In the genomic region with DNA sequence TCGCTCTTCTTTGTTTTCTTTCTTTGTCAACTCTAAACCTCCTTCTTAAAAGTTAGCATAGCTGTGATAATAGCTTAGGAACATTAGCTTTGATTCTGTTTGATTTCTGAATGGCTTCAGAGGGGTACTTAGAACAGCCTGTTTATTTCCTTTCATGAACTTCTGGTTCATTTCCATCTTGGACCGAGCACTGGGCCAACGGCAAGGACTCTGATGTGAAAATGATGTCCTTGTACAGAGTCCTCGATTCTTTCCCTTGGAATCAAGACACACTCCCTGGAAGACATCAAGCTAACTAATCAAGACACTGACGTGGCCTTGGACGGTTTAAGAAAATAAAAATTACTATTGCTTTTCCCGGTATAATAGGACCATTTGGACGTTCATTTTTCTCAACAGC, we compare ENCODE assay signal across 27 mouse cellular contexts. TPM values are rescaled to one million over a fixed set of nuclear protein-coding genes. Genes with fewer than 3 reads are reported as not detected.
A peak's percentile ranks its signal among the peaks of the same experiment; 100 is the strongest.
DNase-seq lines count a peak whose midpoint lies in the region; ATAC-seq and TF ChIP-seq lines count a peak whose summit lies in the region.
"Had no signal": no experiment of that assay in that cellular context is flagged by ENCODE, and none has a peak within 500 bp of the region (broad histone marks: within the 10 kb centered on the region; RNA-seq: fewer than 3 reads in every experiment).

No protein-coding gene starts in this region.

- TF ChIP-seq CTCF in lung, adult 2 months (IDR thresholded peaks at IDR 0.05; ENCODE audit: insufficient read depth, low read length): no peak

- H3K27me3 ChIP-seq in hindbrain, embryonic 12.5 days: no peaks in the 10 kb centered on the region
- H3K27me3 ChIP-seq: forebrain, embryonic 13.5 days; hindbrain, embryonic 13.5 days; limb, embryonic 12.5 days; liver, embryonic 15.5 days; lung, embryonic 15.5 days; midbrain, embryonic 13.5 days had no signal

- no peak for TF ChIP-seq POLR2A in lung, adult 2 months (IDR thresholded peaks at IDR 0.05; ENCODE audit: borderline replicate concordance, extremely low read depth, low read depth, low read length)

- H3K36me3 ChIP-seq in hindbrain, embryonic 12.5 days: no peaks in the 10 kb centered on the region
- H3K36me3 ChIP-seq: limb, embryonic 12.5 days; liver, embryonic 15.5 days; lung, embryonic 15.5 days had no signal

- ATAC-seq in hindbrain, embryonic 12.5 days (ENCODE audit: low FRiP score): no peak
- ATAC-seq: CD4-positive, CD25-positive, alpha-beta regulatory T cell, adult 4 months; forebrain, embryonic 13.5 days; intestine, embryonic 16.5 days; midbrain, embryonic 13.5 days had no signal

- no peaks in the 10 kb centered on the region for H3K4me1 ChIP-seq in lung, adult 2 months (ENCODE audit: control insufficient read depth, insufficient read depth, low read length)
- peaks cover 6% of the 10 kb centered on the region for H3K4me1 ChIP-seq in hindbrain, embryonic 12.5 days
- H3K4me1 ChIP-seq: liver, embryonic 15.5 days had no signal

- DNase-seq in heart, adult 11 months: peak; percentile 93
- no peak for DNase-seq in heart, postnatal 4 days
- peak; percentile 5 for DNase-seq in lung, postnatal 25 days (ENCODE audit: low spot score)
- no peak for DNase-seq in lung, adult 2 months
- peak; percentile 6 to 28 for DNase-seq in heart, postnatal 14 days
- DNase-seq in skeletal muscle tissue, adult 2 months (ENCODE audit: low read depth, low spot score): peak; percentile 46
- DNase-seq: adrenal gland, postnatal 14 days; cerebellum, adult 11 months; cerebellum, adult 9-10 months; cerebellum, postnatal 36 days; kidney, adult 8-10 months; kidney, postnatal 14 days; thymus, postnatal 4 days had no signal

- intact Hi-C loops in heart, postnatal 14 days (cut with DNase I): no loop called here

- WGBS in lung, adult 2 months: 74% methylated on average over 8 of the region's 8 CpGs
- WGBS in hindbrain, embryonic 12.5 days: 91% methylated on average over 8 of the region's 8 CpGs

- no peak overlapping the region for H3K27ac ChIP-seq in hindbrain, embryonic 12.5 days
- H3K27ac ChIP-seq: forebrain, embryonic 13.5 days; hindbrain, embryonic 13.5 days; left cerebral cortex, adult 2 months; limb, embryonic 12.5 days; liver, embryonic 15.5 days; lung, embryonic 15.5 days; macrophage; midbrain, embryonic 13.5 days; stomach, postnatal 0 days had no signal

- no peak overlapping the region for H3K4me3 ChIP-seq in lung, adult 2 months (replicated peaks; ENCODE audit: extremely low read depth, low read depth, low read length)
- no peak overlapping the region for H3K4me3 ChIP-seq in hindbrain, embryonic 12.5 days
- H3K4me3 ChIP-seq: forebrain, embryonic 13.5 days; hindbrain, embryonic 13.5 days; left cerebral cortex, adult 2 months; limb, embryonic 12.5 days; liver, embryonic 15.5 days; lung, embryonic 15.5 days; midbrain, embryonic 13.5 days had no signal

- no peaks in the 10 kb centered on the region for H3K9me3 ChIP-seq in hindbrain, embryonic 12.5 days (replicated peaks)
- H3K9me3 ChIP-seq: forebrain, embryonic 13.5 days; hindbrain, embryonic 13.5 days; limb, embryonic 12.5 days; liver, embryonic 15.5 days; lung, embryonic 15.5 days; midbrain, embryonic 13.5 days had no signal

- H3K4me2 ChIP-seq in hindbrain, embryonic 12.5 days (replicated peaks): no peak overlapping the region
- H3K4me2 ChIP-seq: forebrain, embryonic 13.5 days; hindbrain, embryonic 13.5 days; limb, embryonic 12.5 days; liver, embryonic 15.5 days; lung, embryonic 15.5 days; midbrain, embryonic 13.5 days had no signal

- H3K9ac ChIP-seq in hindbrain, embryonic 12.5 days: no peak overlapping the region
- H3K9ac ChIP-seq: forebrain, embryonic 13.5 days; hindbrain, embryonic 13.5 days; limb, embryonic 12.5 days; liver, embryonic 15.5 days; lung, embryonic 15.5 days; midbrain, embryonic 13.5 days had no signal

RNA-seq across cellular contexts. Expression of gene Ntrk2, which starts 31.7 kb away (rescaled TPM):
- total RNA-seq in heart, postnatal 4 days (2021): 1 to 10 TPM; 1.9 to 2.0 TPM
- 13.7 and 19.1 TPM in 2 replicates for polyA plus RNA-seq in lung, adult 2 months (2012; rRNA removed)
- 1 to 10 TPM; 1.4 to 2.8 TPM for total RNA-seq in heart, postnatal 14 days (2021)
- polyA plus RNA-seq in hindbrain, embryonic 12.5 days (2016; fragmentation: Nextera tagmentation; extraction: Ambion mirVana): 65.4 and 71.2 TPM in 2 replicates
- total RNA-seq: granulocyte monocyte progenitor cell, adult 5-6 weeks; megakaryocyte-erythroid progenitor cell, adult 5-6 weeks had no signal
- polyA plus RNA-seq: CD4-positive, CD25-positive, alpha-beta regulatory T cell, adult 4 months; macrophage had no signal

Comparison
In these comparisons a context has a peak if more than half of its experiments do, and no peak if none do; other contexts are left out.
1. DNase-seq: peak in heart, adult 11 months (single experiment), lung, postnatal 25 days (single experiment), heart, postnatal 14 days (2 of 2) and skeletal muscle tissue, adult 2 months (single experiment); none in heart, postnatal 4 days (single experiment) and lung, adult 2 months (single experiment).